Mouse (Mus musculus) ES-E14 (cell line): ENCODE measurements around the gene Ly6c1.
"Not testable (repeated sequence)": the region's sequence is repeated elsewhere in the genome, so short reads cannot be mapped to it uniquely, and the experiment has no call there.

Experiments used
- CHD2 ChIP-seq: IDR thresholded peaks from 2 replicates; pipeline ENCODE4 v1.6.1; 2014; ENCODE audit warnings: mild to moderate bottlenecking, low read depth, low read length, inconsistent platforms
- HCFC1 ChIP-seq: IDR thresholded peaks from 2 replicates; pipeline ENCODE4 v1.6.1; 2012; ENCODE audit warnings: low read length, inconsistent platforms, borderline replicate concordance; ENCODE audit not compliant: insufficient read depth
- MAFK ChIP-seq: IDR thresholded peaks from 2 replicates; pipeline ENCODE4 v1.6.1; 2014; ENCODE audit warnings: mild to moderate bottlenecking, low read depth, low read length, inconsistent platforms; ENCODE audit not compliant: insufficient read depth
- ZC3H11A ChIP-seq: IDR thresholded peaks from 2 replicates; pipeline ENCODE4 v1.6.1; 2012; ENCODE audit warnings: low read depth, mild to moderate bottlenecking, inconsistent platforms, low read length, borderline replicate concordance

GRCm38 (mm10) chr15:75062030-75062574 is 13.5 kb upstream of the Ly6c1 start:
- not testable (repeated sequence) for TF ChIP-seq CHD2, MAFK, ZC3H11A, HCFC1
